Mouse (Mus musculus): ENCODE data around the gene Vmn2r50.
"Not testable (repeated sequence)": the region's sequence is repeated elsewhere in the genome, so short reads cannot be mapped to it uniquely, and the experiment has no call there.

Vmn2r50 gene

GRCm38 (mm10) chr7:10053196-10053595 lies at the start of gene Vmn2r50:
Gene Vmn2r50, minus strand, starts transcription at chr7:10053296.
- not testable (repeated sequence) for DNase-seq (ENCODE audit: low spot score in 2 of 2)

GRCm38 (mm10) chr7:9992157-9992556 lies 60.9 kb downstream of the Vmn2r50 start, which contains the start of gene Vmn2r49:
Gene Vmn2r49, minus strand, starts transcription at chr7:9992257.
- DNase-seq (ENCODE audit: low spot score in 2 of 2), result not testable (repeated sequence)
